Mouse (Mus musculus) layer of hippocampus, postnatal 10 days (tissue): Measurements from ENCODE around the gene Atp8b4. TPM values are rescaled to one million over a fixed set of nuclear protein-coding genes. Genes with fewer than 3 reads are reported as not detected.

Experiments
- DNase-seq, 2 experiments: peaks; one replicate each; pipeline ENCODE4 v3.0.0; 2021; ENCODE audit warnings: low spot score in 2 of 2
- total RNA-seq, 2 experiments: library from RNA; stranded (reverse); gene quantifications; 2 replicates each; pipeline ENCODE4 v1.2.3; 2021

The Atp8b4 gene
- total RNA-seq, 2 experiments from 2014 or later: 0.21 TPM; not detected in 1

DNA sequence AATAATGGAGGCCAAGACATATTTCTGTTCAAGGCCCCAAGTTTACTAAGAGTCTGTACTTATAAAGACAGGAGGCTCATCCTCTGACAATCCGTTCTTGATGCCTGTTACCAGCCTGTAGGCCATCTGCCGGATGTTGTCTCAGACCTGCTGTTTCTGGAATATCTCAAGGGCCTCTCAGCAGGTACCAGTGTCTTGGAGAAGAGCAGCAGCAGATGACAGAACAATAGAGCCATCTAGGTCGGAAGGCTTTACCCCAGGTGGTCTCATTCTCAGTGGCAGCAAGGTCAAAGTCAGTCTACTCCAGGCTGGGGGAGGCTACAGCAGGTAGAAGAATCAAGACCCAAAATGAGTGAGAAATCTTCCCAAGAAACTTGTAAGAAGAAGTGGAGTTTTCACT, 198.1 kb downstream of the Atp8b4 start:
- no peak for DNase-seq

GRCm38 (mm10) chr2:126290702-126291101, 209.8 kb downstream of the Atp8b4 start:
- no peak for DNase-seq

DNA sequence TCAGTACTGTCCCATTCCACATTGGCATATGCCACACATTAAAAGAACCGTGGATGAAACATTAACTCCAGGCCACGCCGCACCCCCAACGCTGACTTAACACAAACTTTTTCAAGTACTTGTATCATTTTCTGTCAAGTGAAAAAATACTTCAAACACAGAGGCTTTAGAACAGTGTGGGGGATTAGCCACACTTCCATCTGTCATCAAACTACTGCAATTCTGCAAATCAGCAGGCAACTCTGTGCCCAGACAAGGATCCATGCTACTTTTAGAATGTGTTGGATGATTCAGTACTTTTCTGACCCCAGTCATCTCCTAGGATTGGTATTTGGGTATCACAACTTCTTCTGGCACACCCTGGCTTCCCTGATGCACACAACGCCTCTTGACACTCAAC, 212.5 kb downstream of the Atp8b4 start:
- no peak for DNase-seq

GRCm38 (mm10) chr2:126286420-126286819, 214.1 kb downstream of the Atp8b4 start:
- no peak for DNase-seq

DNA sequence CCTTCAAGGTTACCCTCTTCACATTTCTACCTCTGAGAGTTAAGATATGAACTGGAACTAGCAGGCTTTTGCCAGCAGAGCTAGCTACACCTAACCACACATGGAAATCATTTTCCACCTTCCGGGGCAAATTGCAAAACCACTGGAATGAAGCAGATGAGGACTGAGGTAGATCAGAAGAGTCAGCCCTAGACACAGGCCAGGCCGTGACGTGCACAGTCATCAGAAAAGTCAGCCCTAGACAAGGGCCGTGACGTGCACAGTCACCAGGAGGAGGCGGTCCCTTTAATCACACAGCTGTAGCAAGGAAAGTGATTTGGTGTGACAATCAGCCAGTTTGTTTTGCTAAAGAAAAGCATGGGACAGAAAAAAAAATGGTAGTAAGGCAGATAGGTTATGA, 216.4 kb downstream of the Atp8b4 start:
- DNase-seq: no peak

DNA sequence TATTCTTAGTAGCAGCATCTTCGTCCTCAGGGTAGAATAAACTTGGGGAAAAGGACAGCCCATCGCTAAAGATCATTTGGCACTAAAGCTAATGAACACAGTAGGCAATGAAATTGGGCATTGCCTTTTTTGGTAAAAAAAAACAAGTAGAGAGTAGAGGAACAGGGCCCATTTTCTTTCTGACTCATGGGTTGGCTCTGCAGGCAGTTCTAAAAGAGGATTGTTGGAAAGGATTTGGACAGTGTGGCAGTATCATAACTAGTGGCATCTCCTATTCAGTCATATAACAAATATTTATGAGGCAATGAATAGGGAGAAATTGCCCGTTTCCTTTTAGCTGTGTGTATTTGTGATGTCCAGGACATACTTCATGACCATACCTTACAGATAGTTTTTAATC, 217.4 kb downstream of the Atp8b4 start:
- no peak for DNase-seq

DNA sequence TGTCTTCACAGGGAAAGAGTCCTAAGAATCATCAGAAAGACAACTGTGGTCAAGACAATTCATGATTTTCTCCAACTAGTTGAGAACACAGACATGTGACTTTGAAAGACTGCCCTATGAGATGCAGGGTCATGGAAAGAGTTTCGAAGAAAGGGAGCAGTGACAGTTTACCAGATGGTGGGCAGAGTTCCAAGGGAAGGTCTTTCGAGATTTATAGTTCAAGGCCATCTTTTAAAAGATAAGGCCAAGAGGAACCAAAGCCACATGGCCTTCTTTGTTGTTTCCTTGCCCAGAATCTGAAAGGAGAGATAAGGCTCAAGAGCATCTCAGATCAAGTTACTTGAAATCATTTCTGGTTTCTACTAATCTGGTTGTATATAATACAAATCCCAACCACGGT, 225.0 kb downstream of the Atp8b4 start:
- no peak for DNase-seq

DNA sequence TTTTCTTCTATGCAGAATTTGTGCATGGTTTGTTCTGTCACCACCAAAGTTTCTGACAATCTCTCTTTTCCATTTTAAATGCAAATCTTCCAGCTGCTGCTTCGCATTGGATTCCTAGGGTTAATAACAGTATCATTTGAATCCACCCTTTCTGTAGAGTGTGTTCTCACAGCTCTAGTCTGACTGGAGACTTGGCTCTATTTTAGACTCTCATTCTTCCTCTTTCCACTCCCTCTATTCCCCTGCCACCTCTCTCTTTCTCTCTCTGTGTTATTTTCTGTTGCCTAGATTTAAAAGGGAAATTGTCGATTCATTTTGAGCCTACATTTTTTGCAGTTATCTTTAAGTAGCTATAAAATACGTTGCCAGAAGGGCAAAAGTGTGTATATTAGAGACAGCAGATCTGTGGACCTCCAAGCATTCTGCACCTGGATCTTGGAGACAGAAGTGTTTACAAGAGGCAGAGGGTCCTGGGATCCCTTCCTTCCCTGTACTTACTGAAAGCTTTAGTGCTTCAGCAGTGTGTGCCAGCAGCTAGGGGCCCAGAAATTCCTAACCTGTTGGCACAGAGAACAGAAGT, 225.6 kb downstream of the Atp8b4 start:
- DNase-seq: no peak

DNA sequence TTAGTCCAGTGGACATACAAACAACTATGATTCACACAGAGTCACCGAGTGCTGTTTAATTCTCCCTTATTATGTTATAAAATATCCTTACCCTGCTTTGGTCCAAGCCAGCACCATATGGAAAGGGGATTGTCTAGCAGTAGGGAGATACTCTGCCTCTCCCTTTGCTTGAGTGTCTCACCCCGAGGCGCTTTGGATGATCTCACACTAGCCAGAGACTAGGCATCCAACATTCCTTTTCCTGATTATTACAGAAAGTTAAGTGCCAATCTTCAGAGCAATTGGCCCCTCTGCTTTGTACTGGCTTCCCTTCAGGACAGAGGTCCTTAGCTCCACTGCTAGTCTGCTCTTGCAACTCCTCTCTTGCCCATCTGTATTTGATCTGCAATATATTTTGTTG, 226.2 kb downstream of the Atp8b4 start:
- no peak for DNase-seq

Other genes with a start within 250 kb of the Atp8b4 start
- gene Slc27a2, start 51.7 kb upstream of the Atp8b4 start, total RNA-seq: 1 to 10 TPM; 6.2 to 7.0 TPM
- gene Hdc, start 118.6 kb upstream of the Atp8b4 start, total RNA-seq: 1 to 10 TPM; 1.3 to 1.8 TPM
- gene Gabpb1, start 175.7 kb upstream of the Atp8b4 start, total RNA-seq: 10 to 100 TPM; 20.1 to 22.1 TPM
- gene Usp8, start 206.7 kb upstream of the Atp8b4 start, total RNA-seq: 10 to 100 TPM; 35.2 to 38.7 TPM